Mouse (Mus musculus): Measurements from ENCODE around the gene Ttyh2. TPM values are rescaled to one million over a fixed set of nuclear protein-coding genes. Genes with fewer than 3 reads are reported as not detected.

Ttyh2 gene
- polyA plus RNA-seq, 1 experiment from 2014 or later, result 30.0 TPM

DNA sequence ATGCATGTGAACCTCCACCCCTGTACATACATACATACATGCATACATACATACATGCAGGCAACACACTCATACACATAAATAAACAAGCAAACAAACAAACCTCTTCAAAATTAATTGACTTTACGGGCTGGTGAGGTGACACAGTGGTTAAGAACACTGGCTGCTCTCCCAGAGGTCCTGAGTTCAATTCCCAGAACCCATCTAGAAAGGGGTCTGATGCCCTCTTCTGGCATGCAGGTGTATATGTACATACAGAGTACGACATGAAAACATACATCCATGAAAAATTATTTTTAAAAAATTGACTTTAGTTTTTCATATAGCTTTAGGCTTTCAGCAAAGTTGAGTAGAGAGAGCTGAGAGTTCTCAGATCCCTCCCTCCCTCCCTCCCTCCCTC is 60.9 kb downstream of the Ttyh2 start:
- Histone ChIP-seq H3K27ac (replicated peaks) (no peak overlapping the region), H3K27me3 (replicated peaks) (no peaks in the 10 kb centered on the region), H3K9ac (replicated peaks) (no peak overlapping the region), H3K4me1 (peaks cover 11% of the 10 kb centered on the region), H3K4me2 (no peak overlapping the region), H3K36me3 (no peaks in the 10 kb centered on the region), H3K4me3 (replicated peaks) (no peak overlapping the region), H3K9me3 (replicated peaks) (no peaks in the 10 kb centered on the region)
- no peak for ATAC-seq (ENCODE audit: low FRiP score)
- WGBS, result 85% methylated on average over 2 of the region's 2 CpGs

GRCm38 (mm10) chr11:114736913-114737624 is 61.8 kb downstream of the Ttyh2 start:
- H3K27ac ChIP-seq (replicated peaks), result no peak overlapping the region
- H3K27me3 ChIP-seq (replicated peaks), result no peaks in the 10 kb centered on the region
- 28% methylated on average over 11 of the region's 11 CpGs for WGBS
- no peaks in the 10 kb centered on the region for H3K9me3 ChIP-seq (replicated peaks)
- ATAC-seq (ENCODE audit: low FRiP score), result no peak; the same call in 1 of the 2 replicates
- H3K4me1 ChIP-seq, result peaks cover 14% of the 10 kb centered on the region
- peak overlapping the region; percentile 20; the same call in 1 of the 2 replicates for H3K4me2 ChIP-seq
- no peak overlapping the region for H3K9ac ChIP-seq (replicated peaks)
- no peaks in the 10 kb centered on the region for H3K36me3 ChIP-seq
- no peak overlapping the region for H3K4me3 ChIP-seq (replicated peaks)

- no peaks in the 10 kb centered on the region for H3K36me3 ChIP-seq
- H3K27ac ChIP-seq (replicated peaks), result no peak overlapping the region
- peaks cover 16% of the 10 kb centered on the region for H3K4me1 ChIP-seq
- no peak overlapping the region for H3K4me3 ChIP-seq (replicated peaks)
- ATAC-seq (ENCODE audit: low FRiP score), result no peak
- H3K9ac ChIP-seq (replicated peaks), result no peak overlapping the region
- 28% methylated on average over 10 of the region's 10 CpGs for WGBS
- 0 out of 2 replicates have a peak, but pooled peaks cover 5% of the 10 kb centered on the region for H3K27me3 ChIP-seq (replicated peaks)
- no peaks in the 10 kb centered on the region for H3K9me3 ChIP-seq (replicated peaks)
- no peak overlapping the region for H3K4me2 ChIP-seq
These were observed 65.4 kb downstream of the Ttyh2 start for GRCm38 (mm10) chr11:114740598-114740997.

DNA sequence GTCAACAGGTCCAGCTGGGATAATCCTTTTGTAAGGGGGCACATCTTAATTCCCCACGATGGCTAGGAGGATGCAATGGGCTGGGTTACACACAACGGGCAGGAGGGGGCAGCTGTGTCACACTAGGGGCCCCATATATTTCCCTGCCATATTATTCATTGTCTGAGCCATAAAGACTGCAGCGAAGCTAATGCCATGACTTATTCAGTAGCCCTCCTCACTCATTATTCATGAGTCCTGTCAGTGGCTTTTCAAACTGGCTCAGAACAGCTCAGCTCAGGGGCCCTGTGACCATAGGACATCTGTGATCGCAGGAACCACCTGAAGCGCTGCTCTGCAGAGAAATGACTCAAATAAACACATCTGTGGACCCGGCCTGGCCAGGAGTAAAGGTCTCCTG is 66.2 kb downstream of the Ttyh2 start:
- ATAC-seq (ENCODE audit: low FRiP score), result no peak

GRCm38 (mm10) chr11:114745134-114745533 is 69.9 kb downstream of the Ttyh2 start:
- ATAC-seq (ENCODE audit: low FRiP score), result peak; percentile 53; the same call in 1 of the 2 replicates

More for the DNA sequence above, 66.2 kb downstream of the Ttyh2 start:
- H3K27me3 ChIP-seq (replicated peaks), result 0 out of 2 replicates have a peak, but pooled peaks cover 5% of the 10 kb centered on the region
- 3% methylated on average over 6 of the region's 6 CpGs for WGBS
- H3K36me3 ChIP-seq, result no peaks in the 10 kb centered on the region
- no peak overlapping the region for H3K9ac ChIP-seq (replicated peaks)
- no peak overlapping the region for H3K27ac ChIP-seq (replicated peaks)
- no peak overlapping the region for H3K4me2 ChIP-seq
- peaks cover 16% of the 10 kb centered on the region for H3K4me1 ChIP-seq
- H3K9me3 ChIP-seq (replicated peaks), result no peaks in the 10 kb centered on the region
- no peak overlapping the region for H3K4me3 ChIP-seq (replicated peaks)

GRCm38 (mm10) chr11:114747564-114748138 is 72.4 kb downstream of the Ttyh2 start:
- WGBS, result 66% methylated on average over 12 of the region's 12 CpGs
- no peak for ATAC-seq (ENCODE audit: low FRiP score)

More at GRCm38 (mm10) chr11:114745134-114745533, 69.9 kb downstream of the Ttyh2 start:
- peaks cover 13% of the 10 kb centered on the region for H3K4me1 ChIP-seq
- H3K27ac ChIP-seq (replicated peaks), result no peak overlapping the region
- H3K36me3 ChIP-seq, result no peaks in the 10 kb centered on the region
- H3K4me3 ChIP-seq (replicated peaks), result peak overlapping the region; percentile 18; the same call in 1 of the 2 replicates
- 1% methylated on average over 12 of the region's 12 CpGs for WGBS
- no peak overlapping the region; the same call in 1 of the 2 replicates for H3K9ac ChIP-seq (replicated peaks)
- H3K4me2 ChIP-seq, result peak overlapping the region; percentile 48
- H3K27me3 ChIP-seq (replicated peaks), result 0 out of 2 replicates have a peak, but pooled peaks cover 5% of the 10 kb centered on the region
- no peaks in the 10 kb centered on the region for H3K9me3 ChIP-seq (replicated peaks)

DNA sequence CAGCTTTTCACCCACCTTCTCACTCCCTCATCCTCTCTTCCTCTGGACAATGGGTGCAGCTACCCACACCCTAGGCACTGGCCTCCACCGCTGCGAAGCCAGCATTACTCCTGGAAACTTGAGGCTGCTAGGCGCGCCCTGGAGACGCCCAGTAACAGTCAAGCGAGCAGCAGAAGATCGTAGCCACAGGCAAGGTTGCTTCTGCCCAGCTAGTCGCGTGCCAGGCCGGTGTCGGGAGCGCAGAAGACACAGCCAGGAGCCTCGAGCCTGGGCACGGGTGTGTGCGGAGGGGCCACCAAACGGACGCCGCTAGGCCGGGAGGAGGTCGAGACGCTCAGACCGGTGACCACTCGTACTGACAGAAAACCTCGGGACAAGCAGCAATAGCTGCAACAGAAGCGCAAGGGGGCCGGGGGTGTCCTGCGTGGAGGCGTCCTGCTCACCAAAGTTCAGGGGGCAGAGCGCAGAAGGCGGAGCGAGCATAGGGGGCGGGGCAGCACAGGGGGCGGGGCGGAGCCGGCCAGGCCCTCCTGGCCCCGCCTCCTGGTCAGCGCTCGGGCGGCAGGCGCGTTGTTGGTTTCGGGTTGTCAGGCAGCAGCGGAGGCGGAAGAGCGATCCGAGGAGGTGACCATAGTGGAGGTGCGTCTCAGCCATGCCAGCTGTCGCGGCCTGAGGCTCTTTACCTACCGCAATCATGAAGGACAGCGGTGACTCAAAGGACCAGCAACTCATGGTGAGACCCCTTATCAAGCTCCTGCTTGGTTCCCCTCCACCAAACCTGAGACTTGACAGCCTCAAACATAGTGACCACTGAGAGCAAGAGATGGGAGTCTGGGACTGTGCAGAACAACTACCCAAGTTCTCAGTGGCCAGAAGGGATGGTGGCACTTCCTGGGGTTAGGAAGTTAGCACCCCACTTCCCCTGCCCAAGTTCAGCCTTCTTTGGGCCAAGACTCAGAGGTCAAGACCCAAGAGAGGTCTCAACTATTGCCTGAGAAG is 89.9 kb downstream of the Ttyh2 start, which contains the start of gene Kif19a:
Gene Kif19a (plus strand): TSS at position 569 of the 999 bp plus-strand sequence.
- 2% methylated on average over 42 of the region's 51 CpGs for WGBS
- Histone ChIP-seq H3K27me3 (replicated peaks) (peaks cover 21% of the 10 kb centered on the region), H3K4me1 (peaks cover 11% of the 10 kb centered on the region), H3K4me3 (replicated peaks) (peak within 1 kb of the TSS; percentile 48), H3K36me3 (no peaks in the 10 kb centered on the region), H3K9ac (replicated peaks) (peak within 1 kb of the TSS; percentile 46), H3K9me3 (replicated peaks) (no peaks in the 10 kb centered on the region), H3K4me2 (peak within 1 kb of the TSS; percentile 92), H3K27ac (replicated peaks) (no peak within 1 kb of the TSS)
- peak; percentile 24; the same call in 1 of the 2 replicates for ATAC-seq (ENCODE audit: low FRiP score)

More at GRCm38 (mm10) chr11:114747564-114748138, 72.4 kb downstream of the Ttyh2 start:
- Histone ChIP-seq H3K27me3 (replicated peaks) (0 out of 2 replicates have a peak, but pooled peaks cover 5% of the 10 kb centered on the region), H3K4me1 (peaks cover 2% of the 10 kb centered on the region; the same call in 1 of the 2 replicates), H3K36me3 (no peaks in the 10 kb centered on the region), H3K4me2 (no peak overlapping the region), H3K4me3 (replicated peaks) (no peak overlapping the region), H3K9me3 (replicated peaks) (no peaks in the 10 kb centered on the region), H3K27ac (replicated peaks) (no peak overlapping the region), H3K9ac (replicated peaks) (no peak overlapping the region)

- H3K27ac ChIP-seq (replicated peaks), result no peak overlapping the region
- H3K9ac ChIP-seq (replicated peaks), result no peak overlapping the region
- H3K9me3 ChIP-seq (replicated peaks), result no peaks in the 10 kb centered on the region
- 59% methylated on average over 6 of the region's 6 CpGs for WGBS
- H3K4me2 ChIP-seq, result no peak overlapping the region
- no peak for ATAC-seq (ENCODE audit: low FRiP score)
- H3K36me3 ChIP-seq, result no peaks in the 10 kb centered on the region
- H3K4me1 ChIP-seq, result peaks cover 8% of the 10 kb centered on the region
- peaks cover 16% of the 10 kb centered on the region for H3K27me3 ChIP-seq (replicated peaks)
- no peak overlapping the region for H3K4me3 ChIP-seq (replicated peaks)
These were observed 94.7 kb downstream of the Ttyh2 start for GRCm38 (mm10) chr11:114769911-114770310.

Other genes with a start within 250 kb of the Ttyh2 start
- gene Rpl38, start 6.9 kb upstream of the Ttyh2 start, polyA plus RNA-seq (2015; fragmentation: Nextera tagmentation; extraction: Ambion mirVana), result 804 and 844 TPM in 2 replicates
- gene Dnaic2, start 52.0 kb downstream of the Ttyh2 start, polyA plus RNA-seq (2015; fragmentation: Nextera tagmentation; extraction: Ambion mirVana), result 1.7 and 1.9 TPM in 2 replicates
- 0.47 and 1.0 TPM in 2 replicates for gene Kif19a, start 90.0 kb downstream of the Ttyh2 start, polyA plus RNA-seq (2015; fragmentation: Nextera tagmentation; extraction: Ambion mirVana)
- gene Btbd17, start 120.5 kb downstream of the Ttyh2 start, polyA plus RNA-seq (2015; fragmentation: Nextera tagmentation; extraction: Ambion mirVana), result 14.8 and 21.3 TPM in 2 replicates
- gene Gpr142, start 123.5 kb downstream of the Ttyh2 start, polyA plus RNA-seq (2015; fragmentation: Nextera tagmentation; extraction: Ambion mirVana), result not detected in 2 replicates
- 8.8 and 12.0 TPM in 2 replicates for gene Gprc5c, start 175.7 kb downstream of the Ttyh2 start, polyA plus RNA-seq (2015; fragmentation: Nextera tagmentation; extraction: Ambion mirVana)
- gene Cd300a, start 214.6 kb downstream of the Ttyh2 start, polyA plus RNA-seq (2015; fragmentation: Nextera tagmentation; extraction: Ambion mirVana), result 0.59 and 1.3 TPM in 2 replicates